Mouse (Mus musculus): ENCODE results near the gene Emsy.

GRCm38 (mm10) chr7:98563991-98564390 lies 92.6 kb downstream of the Emsy start:
- TF ChIP-seq CTCF (IDR thresholded peaks at IDR 0.05; ENCODE audit: low read depth) (no peak), EP300 (optimal IDR thresholded peaks at IDR 0.05) (no peak)

Data from stomach, postnatal 0 days (tissue).